Mouse (Mus musculus) bone marrow macrophage, adult 2 months (primary cell): ENCODE measurements around the gene Iqsec1.

Source experiments
- CTCF ChIP-seq: IDR thresholded peaks from 2 replicates; pipeline ENCODE4 v1.5.1; 2012; ENCODE audit warnings: low read depth, mild to moderate bottlenecking, low read length, moderate library complexity
- POLR2A ChIP-seq: IDR thresholded peaks from 2 replicates; pipeline ENCODE4 v1.6.1; 2012; ENCODE audit warnings: mild to moderate bottlenecking, low read depth, low read length, borderline replicate concordance

DNA sequence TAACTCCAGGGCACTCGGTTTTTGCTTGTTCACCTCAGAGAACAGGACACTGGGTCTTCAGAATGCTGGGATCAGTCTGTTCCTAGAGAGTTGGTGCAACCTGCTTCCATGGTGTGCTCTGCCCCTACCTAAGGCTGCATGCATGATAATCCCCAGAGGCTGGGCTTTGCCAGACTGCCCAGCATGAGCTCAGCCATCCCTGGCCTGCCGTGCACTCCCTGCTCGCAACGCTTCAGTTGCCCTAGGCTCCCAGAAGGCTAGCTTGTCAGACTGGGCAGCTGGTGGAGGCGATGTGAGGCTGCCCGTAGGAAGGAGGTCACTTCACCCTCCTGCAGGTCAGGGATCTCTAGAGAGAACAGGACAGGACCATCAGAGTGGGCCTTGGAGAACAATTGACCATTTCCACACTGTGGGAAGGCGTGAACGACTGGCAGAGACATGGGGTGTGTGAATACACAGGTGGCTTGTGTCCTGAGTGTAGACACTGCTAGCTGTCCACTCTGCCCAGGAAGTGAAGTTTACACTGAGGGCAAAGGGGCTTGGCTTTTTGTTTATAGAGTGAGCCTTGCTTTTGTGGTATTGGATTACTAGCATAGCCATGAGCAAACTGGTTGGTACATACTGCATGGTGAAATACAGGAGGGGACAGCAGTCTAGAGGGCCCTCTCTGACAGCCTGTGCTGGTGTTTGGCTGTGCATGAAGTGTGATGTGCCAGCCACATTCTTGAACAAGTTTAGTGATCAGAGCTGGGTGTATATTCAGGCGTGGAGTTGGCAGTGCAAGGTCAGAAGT is 367.5 kb downstream of the Iqsec1 start:
- no peak for TF ChIP-seq CTCF
- TF ChIP-seq POLR2A = no peak
